Mouse (Mus musculus) lung, embryonic 15.5 days (tissue): ENCODE data around the gene Cacna2d3. TPM values are rescaled to one million over a fixed set of nuclear protein-coding genes. Genes with fewer than 3 reads are reported as not detected.

Experiments used
- ATAC-seq: fragments of 200-750 bp; cut with Nextera tagmentation; 2 replicates; pipeline ENCODE4 v1.8.0; 2017; ENCODE audit warnings: moderate number of reproducible peaks, borderline replicate concordance; ENCODE audit not compliant: low FRiP score, low TSS enrichment; ENCODE audit errors: extremely low read depth
- H3K27ac ChIP-seq: fragments of 300-500 bp; sonication (generic); 2 replicates; pipeline ENCODE4 v1.5.1; 2015; ENCODE audit warnings: moderate library complexity, mild to moderate bottlenecking, inconsistent platforms
- H3K27me3 ChIP-seq: fragments of 300-500 bp; sonication (generic); 2 replicates; pipeline ENCODE4 v1.6.1; 2015; ENCODE audit warnings: inconsistent platforms
- H3K36me3 ChIP-seq: fragments of 300-500 bp; sonication (generic); 2 replicates; pipeline ENCODE4 v1.6.1; 2015; ENCODE audit warnings: inconsistent platforms
- H3K4me1 ChIP-seq: fragments of 300-500 bp; sonication (generic); 2 replicates; pipeline ENCODE4 v1.6.1; 2015; ENCODE audit warnings: inconsistent platforms
- H3K4me2 ChIP-seq: fragments of 300-500 bp; sonication (generic); 2 replicates; pipeline ENCODE4 v1.6.1; 2015; ENCODE audit warnings: inconsistent platforms, mild to moderate bottlenecking, moderate library complexity
- H3K4me3 ChIP-seq: fragments of 300-500 bp; sonication (generic); 2 replicates; pipeline ENCODE4 v1.5.1; 2015; ENCODE audit warnings: mild to moderate bottlenecking, inconsistent platforms
- H3K9ac ChIP-seq: fragments of 300-500 bp; sonication (generic); 2 replicates; pipeline ENCODE4 v1.6.1; 2015; ENCODE audit warnings: inconsistent platforms
- H3K9me3 ChIP-seq: fragments of 300-500 bp; sonication (generic); 2 replicates; pipeline ENCODE4 v1.6.1; 2016; ENCODE audit warnings: inconsistent platforms
- WGBS: fragments of 180-500 bp; shearing (Covaris S2); methylation state at CpG from one replicate; pipeline ENCODE4 v1.1.7; 2015; 5-methylcytosine and 5-hydroxymethylcytosine counted together
- polyA plus RNA-seq: library from polyadenylated mRNA; unstranded; fragments of >200 nt; fragmentation: Nextera tagmentation; extraction: Ambion mirVana; gene quantifications from 2 replicates; pipeline ENCODE4 v1.2.1, GENCODE M21; 2015

Gene Cacna2d3
- polyA plus RNA-seq, 1 experiment from 2014 or later, result 0.57 TPM

DNA sequence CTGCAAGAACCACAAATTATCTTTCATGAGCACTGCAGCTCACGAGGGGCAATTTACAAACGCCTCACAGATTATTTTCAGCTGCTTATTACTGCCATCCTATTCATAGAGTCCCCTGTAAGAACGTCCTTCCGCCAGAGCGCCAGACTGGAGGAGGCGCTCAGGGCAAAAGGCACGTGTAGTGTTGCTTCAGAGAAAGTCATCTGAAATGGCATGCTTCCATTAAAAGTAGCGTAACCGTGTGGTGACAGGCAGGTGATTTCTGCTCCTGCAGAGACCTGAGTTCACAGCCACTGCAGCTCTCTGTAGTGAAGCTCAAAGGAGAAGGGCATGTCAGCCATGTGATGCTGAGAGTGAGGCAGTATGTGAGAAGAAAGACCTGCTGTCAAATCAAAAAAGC, 691.1 kb downstream of the Cacna2d3 start:
- Histone ChIP-seq H3K36me3 (no peaks in the 10 kb centered on the region), H3K9ac (no peak overlapping the region), H3K9me3 (no peaks in the 10 kb centered on the region), H3K4me1 (no peaks in the 10 kb centered on the region), H3K27me3 (no peaks in the 10 kb centered on the region), H3K4me2 (no peak overlapping the region), H3K4me3 (no peak overlapping the region), H3K27ac (no peak overlapping the region)
- 47% methylated on average over 9 of the region's 9 CpGs for WGBS
- ATAC-seq, result no peak

DNA sequence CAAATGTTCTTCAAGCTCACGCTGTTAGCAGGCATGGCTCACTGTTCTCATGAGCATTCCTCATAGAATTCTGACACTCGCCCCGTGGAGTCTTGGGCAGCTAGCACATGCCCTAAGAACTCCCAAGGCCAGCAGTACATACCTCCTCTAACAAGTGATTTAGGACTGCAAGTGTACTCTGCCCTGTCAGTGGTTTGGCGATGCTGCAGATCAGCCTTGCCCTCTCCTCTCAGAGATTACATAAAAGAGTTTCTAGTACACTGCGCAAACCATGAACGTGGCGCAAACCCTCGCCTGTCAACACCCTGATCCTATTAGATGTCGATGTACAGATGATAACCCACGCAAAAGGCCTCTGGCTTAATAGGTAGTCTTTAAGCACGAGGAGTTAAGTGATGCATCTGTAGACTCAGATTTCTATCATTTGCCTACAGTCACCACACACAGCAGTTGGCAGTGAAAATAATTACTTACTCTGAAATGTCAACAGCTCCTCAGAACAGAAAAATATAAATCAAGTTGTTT, 691.7 kb downstream of the Cacna2d3 start:
- Histone ChIP-seq H3K27ac (no peak overlapping the region), H3K9me3 (no peaks in the 10 kb centered on the region), H3K4me1 (no peaks in the 10 kb centered on the region), H3K36me3 (no peaks in the 10 kb centered on the region), H3K27me3 (no peaks in the 10 kb centered on the region), H3K4me3 (no peak overlapping the region), H3K9ac (no peak overlapping the region), H3K4me2 (no peak overlapping the region)
- no peak for ATAC-seq
- WGBS, result 54% methylated on average over 11 of the region's 11 CpGs

DNA sequence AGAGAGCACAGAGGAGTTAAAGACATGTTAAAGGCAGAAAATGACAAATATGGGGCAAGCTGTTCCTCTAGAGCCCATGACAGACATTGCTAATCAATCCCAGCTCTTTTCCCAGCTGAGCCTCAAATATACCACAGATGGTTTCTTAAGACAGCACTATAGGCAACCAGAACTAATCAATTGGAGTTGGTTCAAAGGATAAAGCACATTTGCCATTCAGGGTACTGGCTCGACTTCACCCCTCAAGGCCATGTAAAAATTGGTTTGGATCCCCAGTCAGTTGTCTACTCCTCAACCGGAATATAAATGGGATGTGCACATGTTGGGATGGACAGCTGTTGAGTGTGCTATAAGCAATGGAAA, 692.6 kb downstream of the Cacna2d3 start:
- no peak overlapping the region for H3K4me3 ChIP-seq
- WGBS, result 86% methylated on average over 2 of the region's 2 CpGs
- H3K36me3 ChIP-seq, result no peaks in the 10 kb centered on the region
- H3K4me2 ChIP-seq, result no peak overlapping the region
- H3K27me3 ChIP-seq, result no peaks in the 10 kb centered on the region
- H3K27ac ChIP-seq, result no peak overlapping the region
- no peak overlapping the region for H3K9ac ChIP-seq
- H3K9me3 ChIP-seq, result no peaks in the 10 kb centered on the region
- no peak for ATAC-seq
- H3K4me1 ChIP-seq, result no peaks in the 10 kb centered on the region

DNA sequence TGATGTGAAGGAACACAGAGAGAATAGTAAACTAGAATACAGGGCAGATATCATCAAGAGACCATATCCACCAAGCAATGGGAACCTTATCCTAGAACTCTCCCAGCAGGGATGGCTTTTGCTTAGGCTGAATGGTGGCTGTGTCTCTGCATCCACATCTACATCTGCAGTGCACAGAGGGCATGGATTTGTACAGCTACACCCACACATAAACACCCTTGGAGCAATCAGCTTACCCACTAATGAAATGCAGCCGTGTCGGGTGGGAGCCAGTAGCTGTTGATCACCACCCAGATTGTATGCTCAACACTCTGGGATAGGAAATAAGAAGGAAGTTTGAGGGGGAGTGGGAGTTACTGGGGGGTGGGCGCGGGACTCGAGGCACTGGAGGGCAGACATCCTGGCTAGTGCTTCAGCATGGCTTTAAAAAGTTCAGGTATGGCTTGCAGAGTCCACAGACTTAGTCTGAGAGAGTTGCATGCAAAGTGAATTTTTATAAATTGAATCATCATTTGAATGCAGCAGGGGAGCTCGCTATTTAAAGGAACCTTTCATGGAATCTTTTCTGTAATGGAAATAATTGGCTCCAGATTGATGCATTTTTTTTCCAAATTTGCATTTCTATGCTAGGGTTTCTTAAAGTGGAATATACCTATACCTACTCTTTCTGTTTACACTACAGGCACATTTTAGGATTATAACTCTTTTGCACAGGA, 693.1 kb downstream of the Cacna2d3 start:
- ATAC-seq, result no peak
- Histone ChIP-seq H3K4me2 (no peak overlapping the region), H3K9me3 (no peaks in the 10 kb centered on the region), H3K27me3 (no peaks in the 10 kb centered on the region), H3K27ac (no peak overlapping the region), H3K4me1 (no peaks in the 10 kb centered on the region), H3K4me3 (no peak overlapping the region), H3K9ac (no peak overlapping the region), H3K36me3 (no peaks in the 10 kb centered on the region)
- WGBS, result 80% methylated on average over 6 of the region's 6 CpGs

DNA sequence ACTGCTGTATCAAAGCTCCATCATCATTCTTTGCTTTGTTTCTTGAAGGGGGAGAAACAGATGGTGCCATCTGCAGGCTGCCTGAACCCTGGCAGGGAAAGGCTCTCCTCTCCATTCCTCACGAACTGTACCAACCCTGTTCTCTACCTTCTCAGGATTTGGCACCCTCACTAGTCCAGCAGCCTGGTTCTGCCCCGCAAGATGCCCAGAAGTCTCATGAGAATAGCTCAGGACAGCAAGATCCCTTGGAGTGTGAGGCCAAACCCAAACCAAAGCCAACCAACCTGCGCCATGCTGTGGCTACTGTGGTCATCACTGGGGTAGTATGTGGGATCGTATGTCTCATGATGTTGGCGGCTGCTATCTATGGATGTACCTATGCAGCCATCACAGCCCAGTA, 694.4 kb downstream of the Cacna2d3 start:
- Histone ChIP-seq H3K4me3 (no peak overlapping the region), H3K9me3 (no peaks in the 10 kb centered on the region), H3K36me3 (no peaks in the 10 kb centered on the region), H3K4me1 (no peaks in the 10 kb centered on the region), H3K27me3 (no peaks in the 10 kb centered on the region), H3K4me2 (no peak overlapping the region), H3K27ac (no peak overlapping the region), H3K9ac (no peak overlapping the region)
- ATAC-seq, result no peak
- 84% methylated on average over 5 of the region's 5 CpGs for WGBS

DNA sequence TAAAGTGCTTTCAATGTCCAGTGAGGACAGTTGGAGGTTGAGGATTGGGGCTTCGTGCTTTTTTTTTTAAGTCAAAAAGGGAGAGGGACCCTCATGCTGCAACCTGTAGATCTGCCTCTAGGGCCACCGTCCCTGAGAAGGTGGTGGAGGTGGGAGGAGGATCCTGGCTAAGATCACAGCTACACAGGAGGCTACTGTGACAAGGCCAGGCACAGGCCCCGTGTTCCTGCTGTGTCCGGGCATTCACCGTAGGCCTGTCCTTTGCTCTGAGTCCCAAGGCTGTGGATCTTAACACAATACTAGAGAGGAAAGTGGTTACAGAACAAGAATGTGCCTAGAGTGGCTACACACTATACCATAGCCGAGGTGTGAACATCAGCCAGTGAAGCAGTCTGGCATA, 696.3 kb downstream of the Cacna2d3 start:
- Histone ChIP-seq H3K27ac (no peak overlapping the region), H3K4me1 (no peaks in the 10 kb centered on the region), H3K9me3 (no peaks in the 10 kb centered on the region), H3K36me3 (no peaks in the 10 kb centered on the region), H3K9ac (no peak overlapping the region), H3K4me3 (no peak overlapping the region), H3K4me2 (no peak overlapping the region), H3K27me3 (no peaks in the 10 kb centered on the region)
- ATAC-seq, result no peak
- WGBS, result 75% methylated on average over 6 of the region's 6 CpGs

DNA sequence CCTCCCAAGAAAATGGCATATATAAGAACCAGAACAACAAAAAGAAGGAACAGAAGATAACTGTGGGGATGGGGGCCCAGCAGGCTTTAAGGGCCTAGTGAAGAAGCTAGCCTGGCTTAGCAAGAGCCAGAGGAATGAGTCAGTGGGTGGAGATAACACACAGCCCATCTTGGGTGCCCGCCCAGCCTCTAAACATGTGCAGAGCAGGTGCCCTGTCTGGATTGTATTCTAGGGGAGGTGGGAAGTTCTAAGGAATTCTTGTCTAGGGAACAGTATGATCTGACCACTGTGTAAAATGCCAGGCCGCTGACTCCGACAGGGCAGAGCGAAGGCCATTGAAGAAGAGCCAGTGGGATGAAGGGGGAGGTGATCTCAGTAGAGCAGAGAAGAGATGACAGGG, 698.4 kb downstream of the Cacna2d3 start:
- H3K4me3 ChIP-seq, result no peak overlapping the region
- no peaks in the 10 kb centered on the region for H3K9me3 ChIP-seq
- H3K4me2 ChIP-seq, result no peak overlapping the region
- H3K4me1 ChIP-seq, result no peaks in the 10 kb centered on the region
- H3K27me3 ChIP-seq, result no peaks in the 10 kb centered on the region
- H3K9ac ChIP-seq, result no peak overlapping the region
- no peaks in the 10 kb centered on the region for H3K36me3 ChIP-seq
- no peak overlapping the region for H3K27ac ChIP-seq
- ATAC-seq, result no peak
- 85% methylated on average over 4 of the region's 4 CpGs for WGBS

DNA sequence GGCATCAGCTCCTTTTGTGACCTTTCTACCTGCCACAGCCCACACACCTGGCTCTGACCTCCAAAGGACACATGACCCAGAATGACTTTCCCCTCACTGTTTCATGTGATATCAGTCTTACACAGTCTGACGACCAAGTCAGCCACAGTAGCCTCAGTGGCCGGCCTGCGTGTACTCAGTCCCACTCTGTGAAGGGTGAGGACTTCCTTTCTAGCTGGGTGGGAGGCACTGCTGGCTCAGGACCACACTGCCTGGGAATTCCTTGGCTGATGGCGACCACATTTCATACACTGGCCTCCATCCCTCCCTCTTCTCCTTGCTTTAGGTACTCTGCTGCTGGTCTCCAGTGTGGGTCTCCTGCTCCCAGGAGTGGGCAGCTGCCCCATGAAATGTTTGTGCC, 700.4 kb downstream of the Cacna2d3 start:
- Histone ChIP-seq H3K9ac (no peak overlapping the region), H3K27ac (no peak overlapping the region), H3K9me3 (no peaks in the 10 kb centered on the region), H3K36me3 (no peaks in the 10 kb centered on the region), H3K4me1 (no peaks in the 10 kb centered on the region), H3K4me3 (no peak overlapping the region), H3K27me3 (no peaks in the 10 kb centered on the region), H3K4me2 (no peak overlapping the region)
- no peak for ATAC-seq
- 65% methylated on average over 4 of the region's 4 CpGs for WGBS

DNA sequence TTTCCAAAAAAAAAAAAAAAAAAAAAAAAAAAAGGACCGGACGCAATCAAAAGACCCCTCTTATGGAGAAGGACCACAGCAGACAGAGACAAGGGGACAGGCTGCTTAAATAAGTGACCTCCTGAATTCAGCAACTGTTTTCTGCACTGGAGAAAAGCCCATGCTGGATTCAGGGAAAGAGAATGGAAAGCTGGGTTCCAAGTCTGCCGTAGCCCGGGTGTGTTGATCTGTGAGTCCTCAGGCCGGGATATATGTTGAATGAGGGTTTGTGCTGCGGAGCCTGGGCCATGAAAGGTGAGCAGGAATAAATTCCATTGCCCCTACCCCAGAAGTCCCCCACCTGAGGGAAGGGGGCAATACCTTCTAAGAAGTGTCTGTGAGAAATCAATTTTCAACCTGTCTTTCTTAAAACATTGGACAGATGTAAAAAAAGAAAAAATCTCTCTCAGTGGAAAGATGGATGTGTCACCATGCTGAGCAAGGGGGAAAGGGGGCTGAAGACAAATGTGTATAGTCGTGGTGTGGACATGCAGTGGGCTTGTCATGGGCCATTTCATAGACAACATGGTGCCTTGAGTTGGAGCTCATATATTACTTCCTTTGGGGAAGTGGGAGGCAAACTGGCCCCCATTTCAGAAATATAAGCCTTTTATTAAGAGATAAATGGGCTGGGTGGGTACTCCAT, 703.2 kb downstream of the Cacna2d3 start:
- no peak for ATAC-seq
- H3K36me3 ChIP-seq, result no peaks in the 10 kb centered on the region
- WGBS, result 43% methylated on average over 7 of the region's 7 CpGs
- no peak overlapping the region for H3K9ac ChIP-seq
- no peaks in the 10 kb centered on the region for H3K4me1 ChIP-seq
- no peak overlapping the region for H3K27ac ChIP-seq
- no peak overlapping the region for H3K4me3 ChIP-seq
- H3K27me3 ChIP-seq, result no peaks in the 10 kb centered on the region
- H3K9me3 ChIP-seq, result no peaks in the 10 kb centered on the region
- no peak overlapping the region for H3K4me2 ChIP-seq

DNA sequence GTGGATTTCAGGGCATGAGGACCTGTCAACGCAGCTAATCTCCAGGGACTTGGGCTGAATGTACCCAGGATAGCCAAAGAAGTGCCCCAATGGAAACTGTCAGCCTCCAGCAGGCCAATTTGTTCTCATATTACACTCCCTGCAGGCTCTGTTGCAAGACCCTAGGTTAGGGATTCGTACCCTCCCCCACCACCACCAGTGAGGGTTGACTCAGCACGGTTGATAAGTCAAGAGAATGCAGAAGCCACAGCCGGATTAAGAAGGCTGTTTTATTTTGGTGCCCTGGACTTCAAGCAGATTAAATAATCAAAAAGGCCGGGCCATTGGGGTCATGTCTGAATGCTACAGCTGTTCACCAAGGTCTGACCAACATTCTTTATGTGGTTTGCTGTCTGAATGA, 703.8 kb downstream of the Cacna2d3 start, which contains the start of gene Lrtm1:
TSS of gene Lrtm1 (plus strand) at position 326 of the 400 bp plus-strand sequence.
- no peak for ATAC-seq
- H3K4me1 ChIP-seq, result no peaks in the 10 kb centered on the region
- no peaks in the 10 kb centered on the region for H3K9me3 ChIP-seq
- H3K4me2 ChIP-seq, result no peak within 1 kb of the TSS
- no peaks in the 10 kb centered on the region for H3K36me3 ChIP-seq
- H3K4me3 ChIP-seq, result no peak within 1 kb of the TSS
- H3K27me3 ChIP-seq, result no peaks in the 10 kb centered on the region
- WGBS, result 18% methylated on average over 5 of the region's 5 CpGs
- H3K27ac ChIP-seq, result no peak within 1 kb of the TSS
- H3K9ac ChIP-seq, result no peak within 1 kb of the TSS

DNA sequence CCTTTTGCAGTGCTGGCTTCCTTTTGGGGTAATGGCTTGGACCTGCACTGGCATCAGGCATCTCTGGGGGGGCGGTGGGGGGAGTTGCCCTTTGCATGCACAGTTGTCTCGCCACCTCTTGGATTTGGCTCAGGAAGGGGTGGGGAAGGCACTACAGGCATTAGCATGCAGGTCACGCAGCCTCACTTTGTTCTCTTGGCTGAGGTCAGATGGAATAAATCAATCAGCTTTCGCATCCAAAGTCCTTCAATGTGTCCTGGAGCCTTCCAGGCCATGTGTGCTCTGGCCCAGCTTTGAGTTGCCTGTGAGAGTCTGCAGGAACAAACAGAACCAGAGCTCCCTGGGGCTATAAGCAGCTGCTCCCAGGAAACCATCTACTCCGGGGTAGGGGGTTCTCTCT, 705.8 kb downstream of the Cacna2d3 start:
- Histone ChIP-seq H3K4me1 (no peaks in the 10 kb centered on the region), H3K9ac (no peak overlapping the region), H3K9me3 (no peaks in the 10 kb centered on the region), H3K4me2 (no peak overlapping the region), H3K36me3 (no peaks in the 10 kb centered on the region), H3K4me3 (no peak overlapping the region), H3K27ac (no peak overlapping the region), H3K27me3 (no peaks in the 10 kb centered on the region)
- no peak for ATAC-seq
- 48% methylated on average over 5 of the region's 5 CpGs for WGBS

DNA sequence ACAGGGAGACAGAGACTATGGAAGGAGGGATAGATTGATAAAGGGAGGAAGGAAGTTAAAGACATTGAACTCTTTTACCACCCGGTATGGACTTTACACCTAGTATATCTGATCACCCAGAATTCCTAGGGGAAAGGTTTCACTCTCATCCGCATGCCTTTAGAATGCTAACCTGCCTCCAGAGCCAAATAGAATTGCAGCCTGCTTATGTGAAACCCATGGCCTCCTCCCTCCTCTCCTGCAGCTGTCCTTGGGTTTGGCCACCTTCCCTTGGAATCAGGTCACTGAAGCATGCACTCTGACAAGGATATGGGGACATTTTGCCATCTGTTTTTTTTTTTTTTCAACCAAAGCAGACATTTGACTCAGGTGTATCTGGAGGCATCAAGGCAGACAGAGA, 707.0 kb downstream of the Cacna2d3 start:
- ATAC-seq, result no peak
- Histone ChIP-seq H3K9ac (no peak overlapping the region), H3K4me1 (no peaks in the 10 kb centered on the region), H3K4me3 (no peak overlapping the region), H3K9me3 (no peaks in the 10 kb centered on the region), H3K27ac (no peak overlapping the region), H3K4me2 (no peak overlapping the region), H3K27me3 (no peaks in the 10 kb centered on the region), H3K36me3 (no peaks in the 10 kb centered on the region)
- 67% methylated on average over 2 of the region's 2 CpGs for WGBS
